10 mouse cellular contexts compared by ENCODE assay signal in genomic region chr15:31247035-31247434, GRCm38 (mm10). TPM values are rescaled to one million over a fixed set of nuclear protein-coding genes. Genes with fewer than 3 reads are reported as not detected.
A peak's percentile ranks its signal among the peaks of the same experiment; 100 is the strongest.
DNase-seq lines count a peak whose midpoint lies in the region; ATAC-seq and TF ChIP-seq lines count a peak whose summit lies in the region.
"Had no signal": no experiment of that assay in that cellular context is flagged by ENCODE, and none has a peak within 500 bp of the region (broad histone marks: within the 10 kb centered on the region; RNA-seq: fewer than 3 reads in every experiment).

No protein-coding gene starts in this region.

- 72% methylated on average over 9 of the region's 9 CpGs for WGBS in forebrain, embryonic 13.5 days
- 75% methylated on average over 9 of the region's 9 CpGs for WGBS in forebrain, embryonic 11.5 days
- WGBS in lung, embryonic 15.5 days, result 43% methylated on average over 9 of the region's 9 CpGs

- no peaks in the 10 kb centered on the region for H3K9me3 ChIP-seq in forebrain, embryonic 13.5 days (replicated peaks)
- no peaks in the 10 kb centered on the region for H3K9me3 ChIP-seq in forebrain, embryonic 11.5 days (ENCODE audit: control insufficient read depth, low read length)
- no peaks in the 10 kb centered on the region for H3K9me3 ChIP-seq in lung, embryonic 15.5 days

- 0 out of 2 replicates have a peak, but pooled peaks cover 2% of the 10 kb centered on the region for H3K36me3 ChIP-seq in forebrain, embryonic 13.5 days (ENCODE audit: poor library complexity, severe bottlenecking)
- no peaks in the 10 kb centered on the region for H3K36me3 ChIP-seq in forebrain, embryonic 11.5 days (ENCODE audit: control insufficient read depth, insufficient read depth, low read length)
- H3K36me3 ChIP-seq in lung, embryonic 15.5 days, result peaks cover 4% of the 10 kb centered on the region; the same call in 1 of the 2 replicates

- no peak for DNase-seq in forebrain, embryonic 11.5 days (ENCODE audit: low spot score)
- no peak for DNase-seq in lung, postnatal 4 days
- DNase-seq in cerebellum, adult 9-11 months, result peak; percentile 74
- peak in 1 of 2 experiments; percentile 38 for DNase-seq in layer of hippocampus, adult 2 months (ENCODE audit: low spot score in 2 of 2)
- no peak for DNase-seq in neural tube, embryonic 10.5 days (ENCODE audit: extremely low spot score, low spot score)
- DNase-seq: heart, adult 18-20 months; thymus, postnatal 4 days had no signal

- H3K9ac ChIP-seq in forebrain, embryonic 13.5 days, result no peak overlapping the region
- H3K9ac ChIP-seq in forebrain, embryonic 11.5 days (ENCODE audit: low read length), result no peak overlapping the region
- no peak overlapping the region for H3K9ac ChIP-seq in lung, embryonic 15.5 days

- H3K4me2 ChIP-seq in forebrain, embryonic 13.5 days, result no peak overlapping the region
- no peak overlapping the region for H3K4me2 ChIP-seq in forebrain, embryonic 11.5 days (ENCODE audit: low read depth, low read length, severe bottlenecking)
- H3K4me2 ChIP-seq in lung, embryonic 15.5 days, result no peak overlapping the region

- H3K4me3 ChIP-seq in forebrain, embryonic 13.5 days, result no peak overlapping the region
- no peak overlapping the region for H3K4me3 ChIP-seq in forebrain, embryonic 11.5 days (ENCODE audit: low read depth, low read length)
- H3K4me3 ChIP-seq in lung, embryonic 15.5 days, result no peak overlapping the region
- H3K4me3 ChIP-seq in layer of hippocampus, adult 2 months, result no peak overlapping the region

- ATAC-seq in forebrain, embryonic 13.5 days, result peak; percentile 34; the same call in 1 of the 2 replicates
- no peak for ATAC-seq in forebrain, embryonic 11.5 days (replicated peaks; ENCODE audit: low FRiP score)
- ATAC-seq in lung, embryonic 15.5 days (ENCODE audit: borderline replicate concordance, extremely low read depth, low FRiP score, low TSS enrichment), result peak; percentile 66; the same call in 1 of the 2 replicates
- ATAC-seq in megakaryocyte, adult 5-6 weeks (ENCODE audit: poor library complexity, severe bottlenecking), result no peak

- H3K27me3 ChIP-seq in forebrain, embryonic 13.5 days, result no peaks in the 10 kb centered on the region
- no peaks in the 10 kb centered on the region for H3K27me3 ChIP-seq in forebrain, embryonic 11.5 days (ENCODE audit: control insufficient read depth, insufficient read depth, low read length)
- H3K27me3 ChIP-seq in lung, embryonic 15.5 days, result no peaks in the 10 kb centered on the region

- H3K27ac ChIP-seq in forebrain, embryonic 13.5 days, result no peak overlapping the region
- no peak overlapping the region for H3K27ac ChIP-seq in forebrain, embryonic 11.5 days (ENCODE audit: low read depth, low read length)
- no peak overlapping the region for H3K27ac ChIP-seq in lung, embryonic 15.5 days
- peak overlapping the region; percentile 53 for H3K27ac ChIP-seq in layer of hippocampus, adult 2 months

- no peak for TF ChIP-seq CTCF in layer of hippocampus, adult 2 months (conservative IDR thresholded peaks at IDR 0.05)

- peaks cover 17% of the 10 kb centered on the region for H3K4me1 ChIP-seq in forebrain, embryonic 13.5 days
- H3K4me1 ChIP-seq in forebrain, embryonic 11.5 days (replicated peaks; ENCODE audit: control insufficient read depth, insufficient read depth, low read length), result no peaks in the 10 kb centered on the region
- peaks cover 13% of the 10 kb centered on the region; the same call in 1 of the 2 replicates for H3K4me1 ChIP-seq in lung, embryonic 15.5 days

RNA-seq across cellular contexts. Expression of gene Dap, which starts 22.9 kb away (rescaled TPM):
- 23.3 and 23.8 TPM in 2 replicates for polyA plus RNA-seq in forebrain, embryonic 13.5 days (2015; fragmentation: Nextera tagmentation; extraction: Ambion mirVana)
- polyA plus RNA-seq in forebrain, embryonic 11.5 days (2014; fragmentation: Nextera tagmentation; extraction: Ambion mirVana), result 39.3 and 39.9 TPM in 2 replicates
- polyA plus RNA-seq in lung, embryonic 15.5 days (2015; fragmentation: Nextera tagmentation; extraction: Ambion mirVana), result 83.1 and 87.2 TPM in 2 replicates
- total RNA-seq in layer of hippocampus, adult 2 months (2021), result 1 to 10 TPM; 8.9 to 9.2 TPM
- total RNA-seq in megakaryocyte, adult 5-6 weeks (2015), result 91.4 and 97.3 TPM in 2 replicates
- total RNA-seq in megakaryocyte, adult 5-6 weeks (2017), result 63.1 and 66.6 TPM in 2 replicates

Comparison
In these comparisons a context has a peak if more than half of its experiments do, and no peak if none do; other contexts are left out.
1. ATAC-seq: peak in forebrain, embryonic 13.5 days (single experiment) and lung, embryonic 15.5 days (single experiment); none in forebrain, embryonic 11.5 days (single experiment) and megakaryocyte, adult 5-6 weeks (single experiment).